Mouse (Mus musculus): ENCODE measurements around the gene Eif1ad.

- TF ChIP-seq MAX (IDR thresholded peaks at IDR 0.05; ENCODE audit: low read depth) = no peak
- TF ChIP-seq E2F4 (IDR thresholded peaks at IDR 0.05; ENCODE audit: insufficient read depth) = no peak
- TF ChIP-seq POLR2A (IDR thresholded peaks at IDR 0.05; ENCODE audit: insufficient read length, low read depth) = no peak
- no peak for TF ChIP-seq TCF12 (IDR thresholded peaks at IDR 0.05; ENCODE audit: insufficient read depth, poor library complexity, severe bottlenecking)
Measured at GRCm38 (mm10) chr19:5410641-5411040, 44.1 kb downstream of the Eif1ad start.
